Mouse (Mus musculus): Measurements from ENCODE around the gene Dhrs9. TPM values are rescaled to one million over a fixed set of nuclear protein-coding genes. Genes with fewer than 3 reads are reported as not detected.

Gene Dhrs9
- total and polyA plus RNA-seq, 3 experiments = not detected

Other genes with a start within 250 kb of the Dhrs9 start
- 1.7 and 2.5 TPM in 2 replicates for gene Nostrin, start 244.6 kb upstream of the Dhrs9 start, total RNA-seq (2012; rRNA removed)
- 0.19 and 0.24 TPM in 2 replicates for gene Nostrin, start 244.6 kb upstream of the Dhrs9 start, total RNA-seq (2014; rRNA removed)
- 0.29 and 0.63 TPM in 2 replicates for gene Nostrin, start 244.6 kb upstream of the Dhrs9 start, polyA plus RNA-seq (2012; ENCODE audit: insufficient read length, low read depth)
- 31.7 and 34.3 TPM in 2 replicates for gene Spc25, start 174.3 kb upstream of the Dhrs9 start, total RNA-seq (2012; rRNA removed)
- 67.2 and 73.8 TPM in 2 replicates for gene Spc25, start 174.3 kb upstream of the Dhrs9 start, total RNA-seq (2014; rRNA removed)
- gene Spc25, start 174.3 kb upstream of the Dhrs9 start, polyA plus RNA-seq (2012; ENCODE audit: insufficient read length, low read depth) = 47.2 and 50.0 TPM in 2 replicates
- not detected in 2 replicates for gene G6pc2, start 169.4 kb upstream of the Dhrs9 start, total RNA-seq (2012; rRNA removed)
- gene G6pc2, start 169.4 kb upstream of the Dhrs9 start, total RNA-seq (2014; rRNA removed) = not detected in 2 replicates
- not detected in 2 replicates for gene G6pc2, start 169.4 kb upstream of the Dhrs9 start, polyA plus RNA-seq (2012; ENCODE audit: insufficient read length, low read depth)
- not detected in 2 replicates for gene Abcb11, start 37.8 kb upstream of the Dhrs9 start, total RNA-seq (2012; rRNA removed)
- 0.16 TPM in 1 of 2 replicates, not detected in the other for gene Abcb11, start 37.8 kb upstream of the Dhrs9 start, total RNA-seq (2014; rRNA removed)
- not detected in 2 replicates for gene Abcb11, start 37.8 kb upstream of the Dhrs9 start, polyA plus RNA-seq (2012; ENCODE audit: insufficient read length, low read depth)
- under 0.01 and 0.04 TPM in 2 replicates for gene Lrp2, start 205.6 kb downstream of the Dhrs9 start, total RNA-seq (2012; rRNA removed)
- 0.01 TPM in 2 replicates for gene Lrp2, start 205.6 kb downstream of the Dhrs9 start, total RNA-seq (2014; rRNA removed)
- 0.07 TPM in 1 of 2 replicates, not detected in the other for gene Lrp2, start 205.6 kb downstream of the Dhrs9 start, polyA plus RNA-seq (2012; ENCODE audit: insufficient read length, low read depth)

All from CH12.LX (cell line).